Mouse (Mus musculus) stomach, postnatal 0 days (tissue): ENCODE data around the gene Ppa2.

Experiments
- CTCF ChIP-seq: IDR thresholded peaks from 2 replicates; pipeline ENCODE4 v1.5.1; 2016; ENCODE audit warnings: antibody characterized with exemption, low read depth, mild to moderate bottlenecking, moderate library complexity
- EP300 ChIP-seq: optimal IDR thresholded peaks from 2 replicates; pipeline ENCODE3; 2016; ENCODE audit warnings: antibody characterized with exemption

DNA sequence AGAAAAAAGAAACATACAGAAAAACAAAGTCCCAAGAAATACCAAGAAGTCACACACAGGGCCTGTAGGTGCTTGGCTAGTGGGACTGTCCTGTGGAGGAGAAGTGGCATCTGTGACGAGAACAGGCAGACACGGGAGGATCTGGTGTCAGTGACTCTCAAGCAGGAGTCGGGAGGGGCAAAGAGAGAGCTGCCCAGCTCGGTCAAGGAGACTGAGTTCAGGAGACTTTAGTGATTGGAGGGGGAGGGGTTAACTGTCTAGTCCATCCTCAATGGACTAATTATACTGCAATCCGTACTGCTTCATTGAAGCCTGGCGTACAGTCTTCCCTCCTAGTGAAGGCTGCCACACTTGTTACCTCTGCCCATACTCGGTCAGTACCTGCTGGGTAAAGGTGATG lies 77.4 kb downstream of the Ppa2 start:
- no peak for TF ChIP-seq CTCF
- TF ChIP-seq EP300 = no peak
